Mouse (Mus musculus) hindbrain, embryonic 13.5 days (tissue): ENCODE measurements around the gene 4931414P19Rik. TPM values are rescaled to one million over a fixed set of nuclear protein-coding genes. Genes with fewer than 3 reads are reported as not detected.

Experiments
- ATAC-seq: fragments of 200-750 bp; cut with Nextera tagmentation; 2 replicates; pipeline ENCODE4 v1.8.0; 2017; ENCODE audit warnings: moderate TSS enrichment; ENCODE audit not compliant: low FRiP score
- H3K27ac ChIP-seq: fragments of 300-500 bp; sonication (generic); 2 replicates; pipeline ENCODE4 v1.5.1; 2015; ENCODE audit warnings: inconsistent platforms, mild to moderate bottlenecking, moderate library complexity
- H3K27me3 ChIP-seq: fragments of 300-500 bp; sonication (generic); 2 replicates; pipeline ENCODE4 v1.6.1; 2015; ENCODE audit warnings: mild to moderate bottlenecking, inconsistent platforms
- H3K36me3 ChIP-seq: fragments of 300-500 bp; sonication (generic); 2 replicates; pipeline ENCODE4 v1.6.1; 2015; ENCODE audit warnings: mild to moderate bottlenecking, inconsistent platforms
- H3K4me1 ChIP-seq: fragments of 300-500 bp; sonication (generic); replicated peaks from 2 replicates; pipeline ENCODE4 v1.6.1; 2015; ENCODE audit warnings: inconsistent platforms
- H3K4me2 ChIP-seq: fragments of 300-500 bp; sonication (generic); 2 replicates; pipeline ENCODE4 v1.6.1; 2015; ENCODE audit warnings: inconsistent platforms, mild to moderate bottlenecking, moderate library complexity
- H3K4me3 ChIP-seq: fragments of 300-500 bp; sonication (generic); 2 replicates; pipeline ENCODE4 v1.5.1; 2015; ENCODE audit warnings: mild to moderate bottlenecking, inconsistent platforms
- H3K9ac ChIP-seq: fragments of 300-500 bp; sonication (generic); 2 replicates; pipeline ENCODE4 v1.6.1; 2015; ENCODE audit warnings: mild to moderate bottlenecking, inconsistent platforms
- H3K9me3 ChIP-seq: fragments of 300-500 bp; sonication (generic); 2 replicates; pipeline ENCODE4 v1.6.1; 2016; ENCODE audit warnings: inconsistent platforms
- WGBS: fragments of 180-500 bp; shearing (Covaris S2); methylation state at CpG from one replicate; pipeline ENCODE4 v1.1.7; 2015; 5-methylcytosine and 5-hydroxymethylcytosine counted together
- polyA plus RNA-seq: library from polyadenylated mRNA; unstranded; fragments of >200 nt; fragmentation: Nextera tagmentation; extraction: Ambion mirVana; gene quantifications from 2 replicates; pipeline ENCODE4 v1.2.1, GENCODE M21; 2015

The 4931414P19Rik gene
- polyA plus RNA-seq, 1 experiment from 2014 or later: 7.6 TPM

- peaks cover 28% of the 10 kb centered on the region for H3K4me1 ChIP-seq
- no peaks in the 10 kb centered on the region for H3K27me3 ChIP-seq
- peak overlapping the region; percentile 55 for H3K4me3 ChIP-seq
- H3K9me3 ChIP-seq: no peaks in the 10 kb centered on the region
- peak overlapping the region; percentile 81 for H3K9ac ChIP-seq
- ATAC-seq: no peak
- peak overlapping the region; percentile 97 for H3K27ac ChIP-seq
- peak overlapping the region; percentile 52 for H3K4me2 ChIP-seq
- WGBS: 39% methylated on average over 4 of the region's 4 CpGs
- 0 out of 2 replicates have a peak, but pooled peaks cover 4% of the 10 kb centered on the region for H3K36me3 ChIP-seq
Measured at GRCm38 (mm10) chr14:54602613-54603012, 3.2 kb downstream of the 4931414P19Rik start.

- ATAC-seq: no peak
Measured at GRCm38 (mm10) chr14:54601601-54602000, 4.2 kb downstream of the 4931414P19Rik start.

GRCm38 (mm10) chr14:54597084-54597483 is 8.7 kb downstream of the 4931414P19Rik start:
- no peak overlapping the region for H3K4me3 ChIP-seq
- H3K27me3 ChIP-seq: no peaks in the 10 kb centered on the region
- peaks cover 7% of the 10 kb centered on the region for H3K4me1 ChIP-seq
- WGBS: 81% methylated on average over 7 of the region's 7 CpGs
- no peak overlapping the region for H3K9ac ChIP-seq
- no peak overlapping the region for H3K27ac ChIP-seq
- ATAC-seq: no peak
- H3K4me2 ChIP-seq: no peak overlapping the region
- peaks cover 18% of the 10 kb centered on the region for H3K36me3 ChIP-seq
- H3K9me3 ChIP-seq: no peaks in the 10 kb centered on the region

More at GRCm38 (mm10) chr14:54601601-54602000, 4.2 kb downstream of the 4931414P19Rik start:
- H3K9me3 ChIP-seq: no peaks in the 10 kb centered on the region
- no peak overlapping the region for H3K4me3 ChIP-seq
- peaks cover 4% of the 10 kb centered on the region; the same call in 1 of the 2 replicates for H3K36me3 ChIP-seq
- H3K27me3 ChIP-seq: no peaks in the 10 kb centered on the region
- WGBS: 86% methylated on average over 2 of the region's 2 CpGs
- H3K9ac ChIP-seq: no peak overlapping the region
- peaks cover 28% of the 10 kb centered on the region for H3K4me1 ChIP-seq
- H3K4me2 ChIP-seq: no peak overlapping the region
- H3K27ac ChIP-seq: no peak overlapping the region

- no peak for ATAC-seq
- Histone ChIP-seq H3K36me3 (peaks cover 32% of the 10 kb centered on the region), H3K9ac (0 out of 2 replicates have a peak overlapping the region, but pooled peaks have one; percentile 29), H3K9me3 (no peaks in the 10 kb centered on the region), H3K4me2 (no peak overlapping the region), H3K4me3 (no peak overlapping the region), H3K27ac (no peak overlapping the region), H3K4me1 (peaks cover 7% of the 10 kb centered on the region; the same call in 1 of the 2 replicates), H3K27me3 (no peaks in the 10 kb centered on the region)
- WGBS: 70% methylated on average over 27 of the region's 28 CpGs
Measured at GRCm38 (mm10) chr14:54594631-54595414, 11.0 kb downstream of the 4931414P19Rik start.

GRCm38 (mm10) chr14:54594055-54594454 is 11.7 kb downstream of the 4931414P19Rik start:
- ATAC-seq: no peak
- H3K4me3 ChIP-seq: no peak overlapping the region
- peaks cover 31% of the 10 kb centered on the region for H3K36me3 ChIP-seq
- no peak overlapping the region for H3K9ac ChIP-seq
- H3K27ac ChIP-seq: no peak overlapping the region
- no peak overlapping the region for H3K4me2 ChIP-seq
- WGBS: 89% methylated on average over 3 of the region's 3 CpGs
- H3K27me3 ChIP-seq: no peaks in the 10 kb centered on the region
- H3K9me3 ChIP-seq: no peaks in the 10 kb centered on the region
- H3K4me1 ChIP-seq: peaks cover 7% of the 10 kb centered on the region; the same call in 1 of the 2 replicates

- Histone ChIP-seq H3K4me1 (peaks cover 7% of the 10 kb centered on the region; the same call in 1 of the 2 replicates), H3K9ac (peak overlapping the region; percentile 56; the same call in 1 of the 2 replicates), H3K27ac (peak overlapping the region; percentile 44), H3K9me3 (no peaks in the 10 kb centered on the region), H3K36me3 (peaks cover 27% of the 10 kb centered on the region), H3K27me3 (no peaks in the 10 kb centered on the region), H3K4me2 (no peak overlapping the region), H3K4me3 (no peak overlapping the region)
- WGBS: 66% methylated on average over 10 of the region's 10 CpGs
- no peak for ATAC-seq
Measured at GRCm38 (mm10) chr14:54592319-54592934, 13.4 kb downstream of the 4931414P19Rik start.

GRCm38 (mm10) chr14:54591056-54591455 is 14.7 kb downstream of the 4931414P19Rik start:
- ATAC-seq: no peak
- Histone ChIP-seq H3K9me3 (no peaks in the 10 kb centered on the region), H3K4me3 (no peak overlapping the region), H3K27ac (no peak overlapping the region), H3K9ac (no peak overlapping the region), H3K4me1 (peaks cover 7% of the 10 kb centered on the region; the same call in 1 of the 2 replicates), H3K4me2 (no peak overlapping the region), H3K27me3 (no peaks in the 10 kb centered on the region), H3K36me3 (peaks cover 27% of the 10 kb centered on the region)
- 92% methylated on average over 16 of the region's 16 CpGs for WGBS

- Histone ChIP-seq H3K9me3 (no peaks in the 10 kb centered on the region), H3K36me3 (peaks cover 26% of the 10 kb centered on the region), H3K4me1 (no peaks in the 10 kb centered on the region), H3K4me2 (no peak overlapping the region), H3K27ac (no peak overlapping the region), H3K9ac (no peak overlapping the region), H3K4me3 (no peak overlapping the region), H3K27me3 (0 out of 2 replicates have a peak, but pooled peaks cover 5% of the 10 kb centered on the region)
- no peak for ATAC-seq
- 48% methylated on average over 7 of the region's 7 CpGs for WGBS
Measured at GRCm38 (mm10) chr14:54583681-54584338, 22.0 kb downstream of the 4931414P19Rik start.

GRCm38 (mm10) chr14:54582536-54582935 is 23.3 kb downstream of the 4931414P19Rik start:
- H3K9me3 ChIP-seq: no peaks in the 10 kb centered on the region
- no peak overlapping the region for H3K4me2 ChIP-seq
- WGBS: 92% methylated on average over 9 of the region's 9 CpGs
- H3K27me3 ChIP-seq: peaks cover 13% of the 10 kb centered on the region; the same call in 1 of the 2 replicates
- ATAC-seq: no peak
- H3K4me1 ChIP-seq: peaks cover 10% of the 10 kb centered on the region
- no peak overlapping the region for H3K4me3 ChIP-seq
- peaks cover 26% of the 10 kb centered on the region for H3K36me3 ChIP-seq
- H3K9ac ChIP-seq: no peak overlapping the region
- no peak overlapping the region for H3K27ac ChIP-seq

- ATAC-seq: no peak
- 90% methylated on average over 7 of the region's 7 CpGs for WGBS
Measured at GRCm38 (mm10) chr14:54579638-54580037, 26.2 kb downstream of the 4931414P19Rik start.

GRCm38 (mm10) chr14:54578063-54578462 is 27.7 kb downstream of the 4931414P19Rik start:
- H3K4me1 ChIP-seq: peaks cover 52% of the 10 kb centered on the region
- peak overlapping the region; percentile 81 for H3K9ac ChIP-seq
- H3K36me3 ChIP-seq: peaks cover 8% of the 10 kb centered on the region; the same call in 1 of the 2 replicates
- WGBS: 1% methylated on average over 10 of the region's 10 CpGs
- H3K4me2 ChIP-seq: peak overlapping the region; percentile 79
- no peaks in the 10 kb centered on the region for H3K9me3 ChIP-seq
- peak overlapping the region; percentile 72 for H3K27ac ChIP-seq
- no peak for ATAC-seq
- H3K27me3 ChIP-seq: peaks cover 57% of the 10 kb centered on the region
- peak overlapping the region; percentile 58 for H3K4me3 ChIP-seq

More at GRCm38 (mm10) chr14:54579638-54580037, 26.2 kb downstream of the 4931414P19Rik start:
- Histone ChIP-seq H3K9ac (no peak overlapping the region), H3K27ac (no peak overlapping the region), H3K27me3 (peaks cover 42% of the 10 kb centered on the region), H3K9me3 (no peaks in the 10 kb centered on the region), H3K36me3 (peaks cover 14% of the 10 kb centered on the region), H3K4me2 (no peak overlapping the region), H3K4me3 (no peak overlapping the region), H3K4me1 (peaks cover 36% of the 10 kb centered on the region)
